Mouse (Mus musculus): ENCODE measurements at regions not wholly inside any gene's neighbourhood (a gene's known extent, or its start where the extent isn't known, plus 50 kb on each side); places are given as distances from the start of the nearest gene placed in this dataset.

GRCm38 (mm10) chr17:79206563-79206962 is 148.3 kb downstream of the Cdc42ep3 start:
- TF ChIP-seq CTCF (IDR thresholded peaks at IDR 0.05; ENCODE audit: low read depth, low read length) (no peak), POLR2A (IDR thresholded peaks at IDR 0.05; ENCODE audit: borderline replicate concordance, low read depth, low read length) (no peak)
